Mouse (Mus musculus) olfactory bulb, adult 2 months (tissue): ENCODE data around the gene Zfp248.

Experiments used
- CTCF ChIP-seq: fragments of 200-500 bp; IDR thresholded peaks from 2 replicates; pipeline ENCODE4 v1.5.1; 2012; ENCODE audit warnings: low read depth, mild to moderate bottlenecking, low read length, moderate library complexity; ENCODE audit not compliant: insufficient read depth
- POLR2A ChIP-seq: fragments of 200-500 bp; IDR thresholded peaks from 2 replicates; pipeline ENCODE4 v1.6.1; 2012; ENCODE audit warnings: mild to moderate bottlenecking, low read depth, low read length, moderate library complexity; ENCODE audit not compliant: insufficient read depth

GRCm38 (mm10) chr6:118390746-118391145 lies 64.6 kb downstream of the Zfp248 start:
- no peak for TF ChIP-seq CTCF
- no peak for TF ChIP-seq POLR2A
